Mouse (Mus musculus) retina, adult 2 months (tissue): ENCODE measurements around the gene Capn9.

ENCODE experiments used
- DNase-seq: peaks from one replicate; pipeline ENCODE4 v3.0.0-alpha.2; 2012; ENCODE audit warnings: low read depth, low spot score

The Capn9 gene

DNA sequence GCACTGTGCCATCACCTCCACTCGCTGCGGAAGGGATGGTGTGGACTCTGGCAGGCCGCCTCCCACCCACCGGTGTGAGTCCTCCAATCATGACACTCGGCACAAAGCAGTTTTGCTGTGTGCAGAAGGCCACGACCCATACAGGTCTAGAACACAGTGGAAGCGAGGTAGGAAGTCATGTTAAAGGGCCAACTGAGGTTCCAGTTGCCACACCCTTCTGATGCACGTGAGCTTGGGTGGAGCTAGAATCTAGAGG, 59.3 kb downstream of the Capn9 start:
- no peak for DNase-seq

DNA sequence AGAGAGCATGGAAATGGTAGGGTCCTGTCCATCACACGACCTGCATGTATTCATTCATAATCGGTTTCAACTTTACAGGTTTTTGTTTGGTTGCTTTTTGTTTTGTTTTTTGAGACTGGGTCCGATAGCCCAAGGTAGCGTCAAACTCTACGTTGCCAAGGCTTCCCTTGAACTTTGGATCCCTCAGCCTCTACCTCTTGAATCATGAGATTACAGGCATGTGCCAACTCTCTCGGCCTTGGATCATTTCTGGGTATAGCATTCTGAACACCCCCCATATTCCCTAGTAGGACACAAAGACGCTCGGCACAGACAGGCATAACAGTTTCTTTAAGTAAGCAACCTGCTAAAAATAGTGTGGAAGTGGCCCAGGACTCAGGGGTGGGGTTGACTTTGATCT, 65.7 kb downstream of the Capn9 start:
- DNase-seq, result no peak

DNA sequence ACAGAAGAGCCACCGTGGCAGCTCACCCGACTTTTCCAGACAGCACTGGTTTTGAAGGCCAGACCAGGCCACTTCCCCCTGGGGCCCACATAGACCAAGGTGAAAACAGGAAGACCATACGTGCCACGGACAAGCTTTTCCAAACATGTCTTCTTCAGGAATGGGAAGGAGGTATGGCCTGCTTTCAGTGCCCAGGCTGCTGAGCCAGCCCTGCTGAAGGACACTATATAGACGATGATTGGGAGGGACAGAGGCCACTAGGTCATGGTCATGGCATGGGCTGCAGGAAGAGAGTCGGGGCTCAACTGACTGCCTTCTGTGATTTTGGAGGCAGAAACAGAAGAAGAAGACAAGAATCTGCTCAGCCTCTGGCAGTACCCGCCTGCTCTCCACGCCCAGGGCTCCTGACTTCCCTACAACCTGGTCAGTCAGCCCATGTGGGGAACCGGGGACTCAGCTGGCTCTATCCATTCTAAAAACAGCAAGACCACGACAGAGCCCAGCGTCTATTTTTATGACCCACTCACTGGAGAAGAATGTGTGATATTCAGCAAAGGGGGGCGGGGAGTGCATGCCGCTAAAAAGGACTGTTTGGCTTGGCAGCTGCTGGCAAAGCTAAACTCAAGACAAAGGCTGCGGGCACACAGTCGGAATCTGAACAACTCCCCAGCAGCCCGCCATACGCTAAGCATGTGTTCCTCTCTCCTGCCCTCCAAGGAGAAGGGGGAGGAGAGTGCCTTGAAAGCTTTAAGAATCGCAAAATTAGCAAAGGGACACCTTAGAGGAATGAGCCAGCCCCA, 67.8 kb downstream of the Capn9 start:
- DNase-seq, result no peak

DNA sequence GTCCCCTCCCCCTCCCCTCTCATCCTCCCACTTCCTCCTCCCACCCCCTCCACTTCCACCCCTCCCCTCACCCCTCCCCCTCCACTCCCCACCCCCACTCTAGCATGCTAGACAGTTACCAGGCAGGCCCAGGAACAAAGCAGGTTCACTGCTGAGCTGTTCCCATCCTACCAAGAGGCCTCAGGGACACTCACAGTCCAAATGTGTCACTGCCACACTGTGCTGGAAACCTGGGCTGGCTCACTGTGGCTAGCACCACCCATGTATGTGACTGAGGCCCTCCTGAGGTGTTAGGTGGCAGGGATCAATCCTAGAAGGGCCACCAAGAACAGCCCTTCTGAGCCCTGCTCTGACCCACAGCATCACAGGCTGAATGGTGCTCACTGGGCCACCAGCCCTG, 72.4 kb downstream of the Capn9 start:
- DNase-seq, result no peak

DNA sequence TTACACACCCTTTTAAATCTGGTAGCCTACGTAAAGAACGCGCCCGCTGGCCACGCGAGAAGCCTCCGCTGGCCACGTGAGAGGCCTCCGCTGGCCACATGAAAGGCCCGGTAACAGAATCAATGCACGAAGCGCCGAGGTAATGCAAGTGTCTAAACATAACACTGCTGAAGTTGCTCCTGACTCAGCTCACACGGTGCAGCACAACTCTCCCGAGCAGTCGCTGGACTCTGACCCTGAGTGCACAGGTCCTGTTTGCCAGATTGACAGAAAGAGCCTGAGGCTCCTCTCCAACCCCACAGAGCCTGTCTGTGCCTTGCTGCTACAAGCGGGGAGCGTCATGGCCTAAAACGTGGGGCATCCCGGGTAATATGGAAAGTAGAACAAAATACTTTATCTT, 75.9 kb downstream of the Capn9 start:
- DNase-seq, result no peak

DNA sequence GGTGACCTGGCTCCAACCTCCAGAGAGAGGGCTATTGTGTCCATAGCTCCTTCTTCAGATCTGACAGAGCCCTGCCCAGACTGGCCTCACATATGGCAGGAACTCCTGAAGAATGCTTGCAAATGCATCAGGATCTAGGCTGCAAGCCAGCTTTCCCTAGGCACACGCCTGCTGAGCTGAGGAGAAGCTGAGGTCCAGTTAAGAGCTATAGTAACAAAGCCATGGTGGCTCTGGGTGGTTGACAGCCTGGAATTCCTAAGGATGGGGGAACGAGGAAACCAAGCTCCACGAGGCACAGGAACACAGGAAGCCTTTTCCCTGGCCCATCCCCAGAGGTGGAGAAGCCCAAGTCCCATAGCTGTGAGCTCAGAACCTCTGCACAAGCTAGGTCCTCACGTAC, 76.6 kb downstream of the Capn9 start:
- DNase-seq, result no peak

DNA sequence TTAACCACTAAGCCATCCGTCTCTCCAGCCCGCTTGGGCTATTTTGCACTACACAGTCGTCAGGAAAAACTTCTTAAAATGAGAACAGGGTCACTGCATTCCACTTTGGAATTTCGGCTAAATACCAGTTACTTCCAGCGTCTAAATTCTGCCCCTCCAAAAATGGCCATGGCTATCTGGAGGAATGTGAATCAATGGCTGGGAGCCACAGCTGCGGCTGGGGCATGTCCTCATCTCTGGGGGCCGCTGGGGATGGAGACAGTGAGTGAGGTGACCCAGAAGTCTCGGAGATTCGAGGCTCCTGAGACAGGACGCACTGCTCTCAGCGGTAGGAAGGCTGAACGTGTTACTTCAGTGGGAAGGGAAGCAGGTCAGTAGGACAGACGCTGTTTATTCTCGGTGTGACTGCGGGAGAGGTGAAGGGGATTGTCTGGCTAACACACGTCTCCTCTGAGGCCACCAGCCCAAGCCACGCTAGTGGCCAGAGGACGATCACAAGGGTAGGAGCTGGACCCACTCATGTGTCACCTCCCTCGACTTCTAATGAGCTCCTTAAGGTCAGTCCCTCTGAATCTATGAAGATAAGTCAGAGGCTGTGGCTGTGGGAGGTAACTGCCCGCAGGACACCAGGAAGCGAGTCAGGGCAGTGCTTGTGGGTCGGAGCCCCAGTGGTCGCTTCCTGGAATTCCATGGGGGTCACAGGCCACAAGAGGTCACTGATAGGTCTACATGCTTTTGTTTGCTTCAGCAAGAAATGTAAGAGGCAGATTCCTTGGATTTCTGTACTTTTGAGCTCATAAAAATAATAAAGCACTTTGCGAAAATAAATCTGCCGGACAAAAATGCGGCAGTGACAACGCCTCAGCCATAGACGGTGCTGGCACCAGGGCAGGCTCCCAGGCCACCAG, 77.9 kb downstream of the Capn9 start:
- no peak for DNase-seq

DNA sequence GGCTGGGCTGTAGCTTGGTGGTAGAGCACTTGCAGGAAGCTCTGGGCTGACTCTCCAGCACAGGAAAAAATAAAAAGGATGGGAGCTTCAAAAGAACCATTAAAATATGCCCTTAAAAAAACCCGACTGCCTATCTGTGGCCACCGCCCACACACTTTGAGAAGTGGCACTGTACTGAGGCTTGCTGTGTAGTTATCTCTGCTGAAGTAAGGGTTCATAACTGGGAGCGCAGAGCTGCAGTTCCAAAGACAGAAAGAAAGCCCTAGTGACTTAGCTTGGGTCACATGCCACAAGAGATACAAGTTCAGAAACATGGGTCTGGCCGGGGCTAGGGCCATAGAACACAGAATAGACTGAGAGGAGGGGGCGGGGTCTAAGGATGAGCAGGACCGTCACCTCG, 82.0 kb downstream of the Capn9 start:
- DNase-seq, result no peak

DNA sequence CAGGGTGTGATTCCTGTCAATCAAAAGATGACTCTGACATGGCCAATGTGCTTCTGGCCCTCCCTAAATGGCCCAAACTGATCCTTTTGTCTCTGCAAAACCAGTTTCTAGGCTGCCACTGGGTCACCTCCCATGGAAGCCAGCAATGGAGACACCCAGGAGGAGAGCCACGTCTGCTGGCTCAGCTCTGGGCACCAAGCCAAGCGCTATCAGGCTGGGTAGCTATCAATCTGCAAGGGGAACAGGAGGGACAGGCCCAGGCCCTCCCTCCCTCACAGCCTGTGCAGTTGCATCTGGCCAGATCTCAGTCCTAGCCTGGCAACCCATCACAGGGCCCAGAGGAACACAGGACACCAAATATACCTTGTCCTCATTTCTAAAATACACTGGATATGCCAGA, 82.5 kb downstream of the Capn9 start:
- DNase-seq, result no peak

DNA sequence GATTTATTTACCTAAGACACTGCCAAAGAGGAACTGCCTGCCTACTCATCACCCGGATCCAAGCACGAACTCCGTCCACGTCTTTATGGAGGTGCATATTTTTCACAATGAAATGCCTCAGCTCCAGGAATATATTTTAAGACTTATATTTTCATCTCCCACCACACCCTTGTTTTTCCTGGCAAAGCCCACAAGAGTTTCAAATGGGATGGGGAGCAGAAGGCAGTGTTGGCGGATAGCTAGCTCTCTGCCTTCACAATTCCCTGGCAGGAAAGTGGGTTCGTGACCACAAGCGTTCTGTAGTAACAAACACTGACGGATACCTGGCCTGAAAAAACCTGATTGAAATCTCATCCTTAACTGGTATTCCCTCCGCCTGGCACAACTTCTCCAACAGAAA, 85.9 kb downstream of the Capn9 start:
- DNase-seq, result no peak

DNA sequence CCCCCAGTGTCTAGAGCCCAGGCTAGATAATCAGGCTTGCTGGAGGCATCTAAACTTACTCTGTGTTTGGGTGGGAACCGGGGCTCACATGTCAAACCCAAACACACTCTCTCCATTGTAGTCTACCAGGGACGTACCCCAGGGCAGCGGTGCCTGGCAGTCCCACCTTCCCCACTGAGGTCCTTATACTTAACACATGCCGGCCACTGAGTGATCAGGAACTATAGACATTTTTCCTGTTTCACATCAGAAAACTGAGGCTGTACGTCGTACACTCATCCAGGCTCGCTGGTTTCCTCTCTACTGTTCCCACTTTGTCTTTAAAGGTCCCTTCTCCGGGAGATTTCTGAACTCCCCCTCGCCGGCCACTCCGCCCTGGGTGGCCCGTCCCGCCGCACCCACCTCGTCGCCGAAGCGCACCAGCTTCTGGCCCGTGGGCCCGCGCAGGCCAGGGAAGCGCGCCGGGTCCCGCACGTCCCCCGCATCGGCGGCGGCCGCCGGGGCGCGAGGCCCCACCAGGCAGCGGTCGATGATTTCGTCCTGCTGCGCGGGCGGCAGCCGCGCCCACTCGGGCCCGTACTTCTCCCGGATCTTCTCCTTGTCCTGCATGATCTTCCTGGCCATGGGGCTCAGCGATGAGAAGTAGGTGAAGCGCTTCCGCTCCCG, 86.7 kb downstream of the Capn9 start:
- DNase-seq, result no peak

DNA sequence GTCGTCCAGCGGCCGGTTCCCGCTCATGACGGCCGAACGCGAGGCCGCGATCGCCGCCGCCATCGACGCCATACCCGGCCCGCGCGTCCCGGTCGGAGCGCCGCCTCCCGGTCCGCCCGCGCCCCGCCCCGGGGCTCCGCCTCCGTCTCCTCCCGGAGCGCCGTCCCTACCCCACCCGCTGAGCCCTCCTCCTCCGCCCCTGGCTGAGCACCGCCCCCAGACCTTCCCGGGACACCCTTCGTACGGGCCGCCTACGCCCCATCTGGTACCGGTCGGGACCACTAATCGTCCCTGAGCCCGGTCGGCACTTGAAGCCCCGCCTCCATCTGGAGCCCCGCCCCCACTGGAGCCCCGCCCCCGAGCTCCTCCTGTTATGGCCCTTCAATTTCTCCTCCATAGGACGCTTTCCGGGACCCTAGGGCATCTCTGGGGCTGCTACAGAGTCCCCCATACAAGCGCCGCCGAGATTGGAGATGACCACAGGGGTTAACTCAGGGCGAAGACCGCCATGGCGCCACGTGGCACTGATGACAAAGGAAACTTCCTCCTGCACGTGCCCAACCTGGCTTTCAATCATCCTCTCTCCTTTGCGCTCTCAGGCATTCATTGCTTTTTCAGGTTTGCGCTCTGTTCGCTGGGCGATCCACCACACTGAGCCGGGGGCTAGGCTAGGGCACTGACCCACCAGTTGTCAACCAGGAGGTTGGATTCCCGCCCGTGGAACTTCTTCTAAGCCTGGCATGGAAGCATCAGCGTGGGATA, 87.4 kb downstream of the Capn9 start, which contains the start of gene 2310022B05Rik:
Gene 2310022B05Rik, minus strand, starts transcription at position 258 of the 762 bp plus-strand sequence.
- peak; percentile 68 for DNase-seq

DNA sequence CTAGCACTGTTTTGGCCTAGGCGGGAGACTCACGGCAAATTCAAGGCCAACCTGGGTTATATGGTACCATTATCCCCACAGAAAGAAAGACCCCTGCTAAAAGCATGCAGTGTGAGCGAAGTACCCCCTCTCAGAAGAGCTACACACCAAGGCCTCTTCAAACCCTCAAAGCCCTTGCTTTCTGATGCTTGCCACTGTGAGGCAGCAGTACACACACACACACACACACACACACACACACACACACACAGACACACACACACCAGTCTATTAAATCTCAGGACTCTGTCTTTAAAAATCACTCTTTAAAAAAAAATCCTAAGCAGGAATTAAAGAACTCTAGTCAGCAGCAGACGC, 87.9 kb downstream of the Capn9 start:
- DNase-seq, result no peak

DNA sequence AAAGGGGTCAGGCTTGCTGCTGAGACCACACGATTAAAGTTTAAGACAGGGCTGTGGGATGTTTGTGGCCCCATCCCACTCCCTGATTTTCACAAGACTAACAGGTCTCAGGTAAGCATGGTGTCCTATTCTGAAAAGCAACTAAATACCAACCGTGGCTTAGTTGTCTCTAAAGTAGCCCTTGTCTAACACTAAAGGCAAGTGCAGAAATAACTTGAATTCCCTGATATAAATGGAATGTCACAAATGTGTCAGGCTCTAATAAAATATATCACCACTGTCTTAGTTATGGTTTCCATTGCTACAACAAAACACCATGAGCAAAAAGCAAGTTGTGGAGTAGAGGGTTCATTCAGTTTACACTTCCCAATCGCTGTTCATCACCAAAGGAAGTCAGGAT, 88.5 kb downstream of the Capn9 start:
- no peak for DNase-seq
